Mouse (Mus musculus): ENCODE measurements around the gene Cdk7.
"Not testable (repeated sequence)": the region's sequence is repeated elsewhere in the genome, so short reads cannot be mapped to it uniquely, and the experiment has no call there.

Cdk7 gene

DNA sequence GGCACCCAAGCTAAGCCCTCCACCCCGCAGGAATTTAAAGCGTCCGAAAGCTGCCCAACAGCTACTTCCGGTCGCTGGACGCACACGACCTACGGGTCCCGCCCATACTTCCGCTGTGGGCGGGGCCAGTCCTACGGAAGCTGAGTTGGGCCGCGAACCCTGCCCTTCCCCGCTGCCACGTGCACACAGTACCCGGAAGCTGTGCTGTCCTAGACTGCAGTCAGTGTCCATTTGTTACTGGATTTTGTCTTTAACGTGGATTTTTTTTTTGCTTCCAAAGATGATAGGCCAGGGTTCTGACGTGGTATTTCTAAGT lies at the start of gene Cdk7:
Gene Cdk7, minus strand, starts transcription at position 79 of the 316 bp plus-strand sequence.
- peak; percentile 94 to 97 for DNase-seq

DNA sequence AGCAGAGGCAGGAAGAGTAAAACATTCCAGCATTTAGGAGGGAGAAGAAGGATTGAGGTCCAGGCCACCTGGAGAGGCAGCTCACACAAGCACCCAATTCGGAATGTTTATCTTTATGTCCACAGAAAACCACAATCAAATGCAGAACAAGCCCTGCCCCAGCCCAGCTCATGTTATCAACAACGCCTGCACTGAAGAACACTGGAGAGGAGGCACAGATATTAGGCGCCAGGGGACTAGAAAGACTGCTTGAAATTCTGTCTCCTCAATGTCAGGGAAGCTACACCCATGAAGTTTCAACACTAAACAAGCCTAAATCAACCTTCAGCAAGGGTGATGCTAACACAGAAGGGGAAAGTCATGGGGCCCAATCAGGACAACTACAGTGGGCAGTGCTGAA lies 46.8 kb upstream of the Cdk7 start:
- no peak for DNase-seq

DNA sequence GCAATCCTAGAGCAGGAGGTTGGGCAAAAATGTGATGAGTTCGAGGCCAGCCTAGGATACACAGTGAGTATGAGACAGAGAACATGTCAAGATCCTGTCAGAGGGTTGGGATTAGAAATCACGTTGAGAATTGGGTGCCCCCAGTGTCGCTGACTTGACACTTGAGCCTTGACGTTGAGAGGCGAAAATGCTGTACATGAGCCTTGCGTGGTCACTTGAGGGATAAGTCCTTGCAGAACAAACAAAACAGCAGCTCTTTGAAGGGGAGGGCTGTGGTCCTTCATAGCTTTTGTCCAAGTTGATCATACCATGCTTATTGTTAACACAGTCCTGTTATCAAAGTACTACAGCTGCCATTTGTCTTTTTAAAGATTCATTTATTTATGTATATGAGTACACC lies 46.0 kb upstream of the Cdk7 start:
- DNase-seq: no peak

DNA sequence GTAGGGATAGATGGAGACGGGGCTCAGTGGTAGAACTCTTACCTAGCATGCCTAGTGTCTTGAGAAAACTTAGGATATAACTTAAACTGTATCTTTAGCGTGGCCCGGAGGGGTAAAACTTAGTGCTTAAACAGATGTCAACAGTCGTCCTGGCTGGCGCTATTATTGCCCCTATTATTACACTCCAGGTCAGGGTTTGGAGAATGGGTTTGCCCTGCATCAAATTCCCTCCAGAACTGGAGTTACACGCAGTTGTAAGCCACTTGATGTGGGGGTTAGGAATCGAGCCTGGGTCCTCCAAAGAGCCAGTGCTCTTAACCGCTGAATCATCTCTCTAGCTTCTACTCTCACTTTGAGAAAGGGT lies 45.3 kb upstream of the Cdk7 start:
- DNase-seq: no peak

DNA sequence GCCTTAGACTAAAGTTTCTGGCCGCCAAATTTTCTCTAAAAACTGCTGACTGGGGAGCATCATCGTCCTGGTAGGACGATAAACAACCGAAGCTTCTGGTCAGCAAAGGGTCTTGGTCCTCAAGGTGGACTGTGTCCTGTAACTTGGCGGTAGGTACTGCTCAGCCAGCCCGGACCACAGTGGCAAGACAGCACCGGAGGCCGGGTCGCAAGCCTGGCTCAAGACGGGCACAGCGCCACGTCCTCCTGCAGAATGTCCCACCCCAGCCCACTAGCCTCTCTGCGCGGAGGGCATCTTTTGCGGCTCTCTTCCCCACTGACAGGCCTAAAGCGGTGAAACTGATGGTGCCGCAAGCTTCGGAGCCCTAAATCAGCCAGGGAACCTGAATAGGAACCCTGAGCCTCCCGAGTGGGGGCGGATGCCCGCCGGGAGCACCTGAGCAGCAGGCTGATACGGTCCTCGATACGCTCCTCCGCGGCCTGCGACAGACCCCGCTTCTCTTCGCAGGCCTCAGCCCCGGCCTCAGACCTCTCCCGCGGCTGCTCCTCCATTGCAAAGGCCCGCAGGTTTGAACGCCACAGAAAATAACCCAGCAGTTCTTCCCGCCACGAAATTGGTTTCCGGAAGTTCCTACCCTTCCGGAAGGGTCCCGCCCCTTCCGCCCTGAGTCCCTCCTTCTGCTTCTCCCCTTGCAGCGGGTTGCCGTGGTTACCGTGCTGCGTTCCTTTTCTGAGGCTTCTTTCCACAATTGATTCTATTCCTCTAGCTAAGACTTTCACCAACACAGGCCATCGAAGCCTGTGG lies 44.7 kb upstream of the Cdk7 start, which contains the start of gene Cenph:
Gene Cenph, minus strand, starts transcription at position 648 of the 804 bp plus-strand sequence.
- DNase-seq: peak; percentile 65 to 83

DNA sequence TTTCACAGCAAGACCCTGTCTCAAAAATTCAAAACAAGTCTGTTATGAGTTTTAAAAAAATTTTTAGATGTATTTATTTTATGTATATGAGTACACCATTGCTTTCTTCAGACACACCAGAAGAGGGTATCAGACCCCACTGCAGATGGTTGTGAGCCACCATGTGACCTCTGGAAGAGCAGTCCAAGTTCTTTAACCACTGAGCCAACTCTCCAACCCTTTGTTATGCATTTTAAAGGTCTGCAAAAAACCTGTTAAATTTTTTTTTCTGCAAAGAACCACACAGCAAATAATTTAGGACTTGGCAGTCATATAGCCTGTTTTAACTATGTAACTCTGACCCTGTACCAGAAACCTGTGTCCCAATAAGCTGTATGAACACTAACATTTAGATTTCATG lies 44.0 kb upstream of the Cdk7 start:
- DNase-seq: no peak

DNA sequence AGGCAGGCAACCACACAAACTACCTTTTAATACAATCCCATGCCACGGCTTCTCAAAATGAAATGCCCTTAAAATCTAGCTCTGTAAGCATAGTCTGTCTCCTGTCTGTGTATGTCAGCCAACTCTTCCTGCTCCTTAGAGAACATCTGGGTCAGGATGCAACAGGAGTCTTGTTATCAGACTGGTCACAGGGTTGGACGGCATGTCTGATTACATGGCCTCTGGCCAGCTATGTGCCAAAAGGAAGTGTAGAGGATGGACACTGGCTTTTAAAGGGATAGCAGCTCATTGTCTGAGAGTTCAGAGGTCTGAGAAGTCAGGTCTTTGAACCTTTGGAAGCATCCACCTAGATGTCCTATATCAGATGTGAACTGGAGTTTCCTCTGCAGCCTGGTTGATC lies 24.6 kb upstream of the Cdk7 start:
- no peak for DNase-seq

DNA sequence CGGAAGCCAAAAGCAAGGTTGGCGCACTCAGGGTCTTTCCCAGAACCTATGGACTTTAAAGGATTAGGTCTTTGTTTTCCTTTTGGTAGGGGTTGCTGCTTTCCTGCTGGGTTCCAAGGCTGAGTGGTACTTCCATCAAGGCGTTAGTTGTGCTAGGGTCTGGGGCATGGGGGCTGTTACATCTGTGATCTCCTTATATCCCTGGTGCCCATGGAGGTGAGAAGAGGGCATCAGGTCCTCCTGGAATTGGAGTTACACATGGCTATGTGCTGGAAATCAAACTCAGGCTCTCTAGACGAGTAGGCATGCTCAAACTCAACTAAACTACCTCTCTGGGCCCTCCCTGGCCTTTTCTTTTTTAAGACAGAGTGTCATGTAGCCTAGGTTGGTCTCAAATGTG lies 23.4 kb upstream of the Cdk7 start:
- DNase-seq: no peak

DNA sequence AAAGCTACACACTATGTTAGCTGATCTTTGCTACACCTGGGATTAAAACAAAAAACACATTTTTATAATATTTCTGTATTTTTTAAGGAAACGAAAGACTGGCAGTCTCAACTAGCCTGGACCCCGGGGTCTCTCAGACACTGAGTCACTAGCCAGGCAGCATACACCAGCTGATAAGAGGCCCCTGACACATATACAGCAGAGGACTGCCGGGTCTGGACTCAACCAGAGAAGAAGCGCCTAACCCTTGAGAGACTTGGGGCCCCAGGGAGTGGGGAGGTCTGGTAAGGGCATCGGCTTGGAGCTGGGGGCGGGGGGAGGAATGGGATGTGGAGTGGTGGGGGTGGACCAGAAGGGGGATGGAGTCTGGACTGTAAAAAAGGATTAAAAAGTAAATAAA lies 22.3 kb upstream of the Cdk7 start:
- no peak for DNase-seq

DNA sequence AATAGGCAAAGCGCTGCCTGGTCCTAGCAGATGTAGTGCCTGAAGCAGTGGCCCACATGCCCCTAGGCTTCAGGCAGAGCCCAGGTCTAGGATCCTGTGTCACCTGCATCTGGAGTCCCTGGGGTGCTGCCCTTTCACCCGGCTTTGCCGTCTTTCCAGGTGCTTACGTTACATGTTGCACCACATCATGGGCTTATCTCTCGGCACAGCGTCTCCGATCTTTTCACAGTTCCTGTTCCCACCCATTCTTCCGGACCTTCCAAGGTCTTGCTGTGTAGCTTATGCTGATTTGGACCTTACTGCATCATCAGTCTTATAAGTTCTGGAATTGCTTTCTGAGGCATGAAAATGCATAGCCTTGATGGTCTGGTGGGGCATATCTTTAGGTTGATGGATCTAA lies 21.8 kb upstream of the Cdk7 start:
- DNase-seq: no peak

DNA sequence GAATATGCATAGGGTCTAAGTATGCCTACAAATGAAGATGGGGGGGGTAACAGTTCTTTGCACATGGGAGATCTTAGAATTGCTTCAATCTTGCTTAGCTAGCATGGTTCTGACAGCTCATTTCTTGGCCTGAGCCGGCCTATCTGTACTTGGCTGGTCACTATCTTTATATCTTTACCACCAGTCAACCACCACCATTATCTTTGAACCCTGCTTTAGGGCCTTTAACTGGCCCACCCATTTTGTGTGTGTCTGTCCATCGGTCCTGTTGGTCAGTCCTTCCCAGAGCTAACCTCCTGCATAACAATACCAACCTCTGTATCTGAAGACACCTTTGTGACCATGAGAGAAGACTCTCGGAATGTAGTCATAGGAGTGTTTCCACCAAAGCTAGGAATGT lies 20.7 kb upstream of the Cdk7 start:
- no peak for DNase-seq

DNA sequence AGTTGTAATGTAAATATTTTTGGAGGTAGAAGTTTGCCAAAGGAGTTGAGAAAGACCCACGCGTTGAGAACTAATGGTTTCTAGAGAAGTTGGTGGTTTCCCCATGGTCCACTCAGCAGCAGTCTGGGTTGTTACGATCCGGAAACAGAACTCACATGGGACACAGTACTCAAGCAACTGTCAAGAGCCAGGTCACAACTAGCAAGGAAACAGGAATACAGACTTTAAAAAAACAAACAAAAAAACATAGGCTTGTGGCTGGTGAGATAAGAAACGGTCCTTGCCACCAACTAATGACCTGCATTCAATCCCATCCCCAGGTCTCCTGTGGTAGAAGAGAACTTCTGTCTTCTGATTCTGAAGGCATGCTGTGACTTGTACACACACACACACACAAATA lies 20.1 kb upstream of the Cdk7 start:
- no peak for DNase-seq

DNA sequence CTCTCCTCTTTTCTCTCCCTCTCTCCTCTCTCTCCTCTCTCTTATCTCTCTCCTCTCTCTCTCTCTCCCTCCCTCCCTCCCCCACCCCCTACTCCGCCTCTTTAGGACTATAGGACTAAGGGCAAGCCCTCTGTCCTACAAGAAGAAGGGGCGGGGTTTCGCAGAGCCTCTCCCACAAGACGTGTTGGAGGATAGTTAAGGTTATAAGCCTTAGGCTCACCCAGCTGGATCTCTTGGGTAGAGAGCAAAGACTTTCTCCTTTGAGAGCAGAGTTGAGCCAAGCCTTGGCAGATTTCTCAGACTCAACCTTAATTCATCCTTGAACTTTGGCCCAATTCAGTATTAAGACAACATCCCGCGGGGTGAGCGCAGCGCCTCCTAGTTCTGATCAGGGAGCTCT lies 17.9 kb upstream of the Cdk7 start:
- DNase-seq: no peak

DNA sequence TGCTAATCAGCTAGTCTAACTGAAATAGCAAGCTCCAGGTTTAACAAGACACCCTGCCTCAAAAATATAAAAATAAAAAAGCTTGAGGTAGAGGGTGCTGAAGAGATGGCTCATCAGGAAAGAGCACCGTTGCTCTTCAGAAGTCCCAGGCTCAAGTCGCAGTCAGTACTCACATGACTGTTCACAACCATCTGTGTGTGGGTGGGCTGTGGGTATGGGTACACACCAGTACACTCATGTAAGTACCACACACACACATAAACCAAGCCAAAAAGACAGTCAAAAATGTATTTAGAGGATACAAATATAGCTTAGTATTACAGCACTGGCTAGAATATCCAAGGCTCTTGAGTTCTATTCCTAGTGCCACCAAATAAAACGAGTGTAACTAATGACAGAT lies 15.4 kb upstream of the Cdk7 start:
- no peak for DNase-seq

DNA sequence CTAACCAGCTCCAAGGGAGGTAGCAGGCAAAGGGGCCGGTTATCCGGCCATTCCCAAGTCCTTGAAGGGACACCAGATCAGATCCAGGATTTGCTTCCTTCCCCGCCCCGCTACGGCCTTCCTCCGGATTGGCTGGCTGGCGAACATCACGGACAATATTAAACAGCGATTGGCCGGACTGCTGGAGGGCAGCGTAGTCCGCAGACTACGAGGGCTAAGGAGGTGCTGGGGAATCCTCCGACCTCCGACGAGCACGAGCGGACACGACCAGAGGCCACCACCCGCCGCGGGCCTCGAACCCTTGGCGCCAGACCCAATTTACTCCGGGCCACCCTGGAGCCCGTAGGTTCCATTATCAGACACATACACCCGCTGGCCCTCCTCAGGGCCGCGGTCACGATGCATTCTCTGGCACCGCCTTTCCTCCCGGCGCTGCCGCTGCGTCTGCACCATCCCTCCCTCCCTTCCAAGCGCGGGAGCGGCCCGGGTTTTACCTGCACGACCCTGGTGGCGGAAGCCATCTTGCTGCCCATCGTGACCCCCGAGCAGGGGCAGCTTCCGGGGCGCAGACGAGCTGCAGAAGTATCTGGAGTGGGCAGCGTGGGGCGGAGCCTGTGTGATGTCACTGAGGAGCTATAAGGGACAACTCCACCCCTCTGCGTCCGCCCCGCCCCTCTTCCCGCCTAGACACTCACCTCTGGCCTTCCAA lies 13.5 kb upstream of the Cdk7 start, which contains the start of gene Mrps36:
Gene Mrps36, minus strand, starts transcription at position 624 of the 709 bp plus-strand sequence.
- peak; percentile 94 to 97 for DNase-seq

DNA sequence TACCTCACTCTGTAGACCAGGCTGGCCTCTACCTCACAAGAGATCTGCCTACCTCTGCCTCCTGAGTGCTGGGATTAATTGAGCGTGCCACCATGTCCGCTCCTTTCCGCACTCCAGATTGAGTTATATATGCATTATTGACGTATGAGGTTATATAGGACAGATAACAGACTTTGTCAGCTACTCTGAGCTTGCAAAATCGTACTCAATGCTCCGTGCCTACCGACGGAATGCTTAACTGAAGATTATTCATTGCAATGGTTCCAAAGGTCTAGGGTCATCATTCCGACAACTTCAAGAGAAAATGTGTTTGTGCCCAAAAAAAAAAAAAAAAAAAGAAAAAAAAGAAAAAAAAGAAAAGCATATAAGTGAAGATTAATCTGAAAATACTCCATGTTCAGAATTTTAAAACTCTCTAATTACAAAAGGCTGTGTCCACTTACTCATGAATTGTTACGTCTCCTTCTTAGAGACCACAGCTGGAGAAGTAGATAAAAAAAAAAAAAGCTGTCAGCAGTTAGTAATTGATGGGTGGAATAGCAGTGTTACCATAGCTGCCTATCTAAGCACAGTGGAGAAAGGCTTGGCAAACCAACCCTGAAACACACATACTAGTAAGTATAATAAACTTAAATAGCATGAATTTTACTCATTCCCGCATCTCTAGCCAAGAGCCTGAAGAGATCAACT lies 12.8 kb upstream of the Cdk7 start:
- peak; percentile 7 to 10 for DNase-seq

DNA sequence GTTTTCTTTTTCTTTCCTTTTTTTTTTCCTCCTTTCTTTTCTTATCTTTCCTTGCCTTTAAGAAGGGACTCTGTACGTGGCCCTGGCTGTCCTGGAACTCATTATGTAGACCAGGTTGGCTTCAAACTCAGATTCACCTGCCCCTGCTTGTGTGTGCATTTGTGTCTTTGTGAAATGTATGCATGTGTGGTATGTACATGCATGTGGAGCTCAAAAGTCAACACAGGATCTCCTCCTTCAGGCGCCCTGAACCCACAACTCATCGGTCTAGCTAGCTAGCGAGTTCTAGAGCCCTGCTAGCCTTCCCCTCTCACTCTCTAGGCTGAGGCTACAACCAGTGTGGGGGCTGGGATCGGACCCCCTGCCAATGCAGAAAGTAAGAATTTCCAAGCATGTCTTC lies 12.1 kb upstream of the Cdk7 start:
- DNase-seq: peak; percentile 7 to 14

DNA sequence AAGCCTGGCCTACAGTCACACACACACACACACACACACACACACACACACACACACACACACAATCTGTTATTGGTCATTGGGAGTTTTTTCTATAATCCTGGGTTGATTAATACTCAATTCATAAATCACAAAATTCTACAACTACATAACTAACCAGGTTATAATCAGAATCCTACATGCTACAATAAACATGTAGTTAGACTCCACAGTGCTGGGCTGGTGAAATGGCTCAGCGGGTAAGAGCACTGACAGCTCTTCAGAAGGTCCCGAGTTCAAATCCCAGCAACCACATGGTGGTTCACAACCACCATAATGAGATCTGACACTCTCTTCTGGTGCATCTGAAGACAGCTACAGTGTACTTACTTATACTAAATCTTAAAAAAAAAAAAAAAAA lies 2.0 kb upstream of the Cdk7 start:
- no peak for DNase-seq

DNA sequence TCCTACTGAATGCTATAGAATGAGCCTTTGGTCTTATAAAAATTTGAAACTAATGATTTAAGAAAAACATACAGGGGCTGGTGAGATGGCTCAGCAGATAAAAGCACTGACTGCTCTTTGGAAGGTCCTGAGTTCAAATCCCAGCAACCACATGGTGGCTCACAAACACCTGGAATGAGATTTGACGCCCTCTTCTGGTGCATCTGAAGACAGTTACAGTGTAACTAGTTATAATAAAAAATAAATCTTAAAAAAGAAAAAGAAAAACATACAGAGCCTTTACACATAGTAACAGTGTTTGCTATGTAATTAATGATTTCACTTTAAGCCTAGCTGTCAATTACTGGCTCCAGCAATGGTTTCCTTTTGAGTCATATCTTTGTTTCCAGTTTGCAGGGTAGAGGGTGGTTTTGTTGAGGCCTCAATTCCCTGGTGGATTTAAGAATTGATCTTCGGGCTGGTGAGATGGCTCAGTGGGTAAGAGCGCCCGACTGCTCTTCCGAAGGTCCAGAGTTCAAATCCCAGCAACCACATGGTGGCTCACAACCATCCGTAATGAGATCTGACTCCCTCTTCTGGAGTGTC lies 815 bp upstream of the Cdk7 start:
- DNase-seq: not testable (repeated sequence)

DNA sequence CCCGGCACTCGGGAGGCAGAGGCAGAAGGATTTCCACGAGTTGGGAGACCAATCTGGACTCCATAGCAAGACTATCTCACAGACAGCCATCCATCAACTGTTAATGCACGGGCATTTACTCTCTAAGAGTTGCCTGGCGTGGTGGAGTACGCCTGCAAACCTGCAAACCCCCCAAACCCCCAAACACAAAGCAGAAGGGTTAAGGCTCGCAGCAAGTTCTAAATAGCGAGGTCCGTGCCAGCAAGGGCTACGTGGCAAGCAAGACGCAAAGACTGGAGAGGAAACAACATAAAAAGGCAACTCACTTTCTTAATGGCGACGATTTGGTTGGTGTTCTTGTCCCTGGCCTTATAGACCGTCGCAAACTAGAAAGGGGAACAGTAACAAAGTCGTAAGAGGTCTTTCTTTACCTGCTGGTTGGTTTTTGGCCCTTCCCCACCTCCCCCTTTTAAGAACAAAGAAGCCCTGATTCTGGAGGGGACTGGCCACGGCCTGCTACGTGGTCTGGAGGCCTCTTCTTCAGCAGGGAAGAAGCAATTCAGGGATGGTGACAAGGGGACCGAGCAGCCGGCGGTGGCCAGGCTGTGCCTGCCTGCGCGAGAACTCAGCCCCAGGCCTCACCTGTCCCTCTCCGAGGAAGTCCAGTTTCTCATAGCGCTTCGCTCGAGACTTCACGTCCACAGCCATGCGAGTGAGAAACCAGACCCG lies 432 bp downstream of the Cdk7 start:
- peak in 1 of 2 experiments; percentile 20 for DNase-seq

DNA sequence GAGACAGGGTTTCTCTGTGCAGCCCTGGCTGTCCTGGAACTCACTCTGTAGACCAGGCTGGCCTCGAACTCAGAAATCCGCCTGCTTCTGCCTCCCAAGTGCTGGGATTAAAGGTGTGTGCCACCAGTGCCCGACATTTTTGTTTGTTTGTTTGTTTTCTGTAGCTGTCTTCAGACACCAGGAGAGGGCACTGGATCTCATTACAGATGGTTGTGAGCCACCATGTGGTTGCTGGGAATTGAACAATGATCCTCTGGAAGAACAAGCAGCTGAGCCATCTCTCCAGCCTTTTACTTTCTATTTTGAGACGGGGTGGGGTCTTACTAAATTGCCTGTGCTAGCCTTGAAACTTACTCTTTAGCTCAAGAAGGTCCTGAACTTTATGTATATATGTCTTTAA lies 2.2 kb downstream of the Cdk7 start:
- DNase-seq: not testable (repeated sequence)

DNA sequence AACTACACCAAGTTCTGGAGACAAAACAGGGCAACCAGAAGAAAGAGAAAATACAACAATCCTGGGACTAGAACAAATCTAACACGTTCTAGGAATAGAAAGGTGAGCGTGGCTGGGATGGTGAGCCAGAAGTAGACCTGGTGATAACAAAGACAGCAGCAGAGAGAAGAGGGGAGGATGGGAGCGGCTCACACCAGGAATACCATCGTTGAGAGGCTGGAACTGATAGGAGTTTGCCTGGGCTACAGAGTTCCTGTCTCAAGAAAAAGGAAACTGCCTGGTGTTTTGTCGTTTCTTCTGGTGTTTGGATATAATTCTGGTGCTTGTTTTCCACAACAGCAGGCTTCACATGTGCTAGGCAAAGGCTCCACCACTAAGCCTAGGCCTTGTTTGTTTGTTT lies 2.7 kb downstream of the Cdk7 start:
- DNase-seq: no peak

DNA sequence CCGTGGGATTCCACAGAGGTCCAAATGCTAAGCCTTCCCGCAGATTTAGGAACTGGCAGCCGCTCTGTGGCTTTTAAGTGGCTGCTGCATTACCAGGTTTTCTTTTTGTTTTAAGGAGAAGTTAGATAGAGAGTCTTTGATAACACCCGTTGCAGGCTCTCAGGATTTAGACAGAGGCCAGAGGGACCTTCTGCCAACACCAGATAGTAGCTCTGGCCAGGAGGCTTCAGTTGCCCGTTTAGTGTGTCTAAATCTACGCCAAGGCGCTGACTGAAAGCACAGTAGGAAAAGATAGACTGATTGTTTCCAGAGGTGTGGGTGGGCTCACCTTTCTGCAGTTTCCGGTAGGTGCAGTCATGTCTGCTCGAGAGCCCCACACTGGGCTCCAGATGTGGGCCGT lies 5.5 kb downstream of the Cdk7 start:
- DNase-seq: no peak

All from cerebellum, postnatal 25 days (tissue).